Mouse (Mus musculus) heart, embryonic 13.5 days (tissue): ENCODE results near the gene Prcc. TPM values are rescaled to one million over a fixed set of nuclear protein-coding genes. Genes with fewer than 3 reads are reported as not detected.

Experiments used
- ATAC-seq: fragments of 200-750 bp; cut with Nextera tagmentation; 2 replicates; pipeline ENCODE4 v1.8.0; 2017; ENCODE audit warnings: moderate TSS enrichment; ENCODE audit not compliant: insufficient number of reproducible peaks, low FRiP score, low TSS enrichment; ENCODE audit errors: extremely low read depth
- H3K27ac ChIP-seq: fragments of 300-500 bp; sonication (generic); replicated peaks from 2 replicates; pipeline ENCODE4 v1.5.1; 2015; ENCODE audit warnings: moderate library complexity, mild to moderate bottlenecking, inconsistent platforms
- H3K27me3 ChIP-seq: fragments of 300-500 bp; sonication (generic); replicated peaks from 2 replicates; pipeline ENCODE4 v1.6.1; 2015; ENCODE audit warnings: mild to moderate bottlenecking, inconsistent platforms
- H3K36me3 ChIP-seq: fragments of 300-500 bp; sonication (generic); 2 replicates; pipeline ENCODE4 v1.6.1; 2015; ENCODE audit warnings: mild to moderate bottlenecking, inconsistent platforms
- H3K4me1 ChIP-seq: fragments of 300-500 bp; sonication (generic); 2 replicates; pipeline ENCODE4 v1.6.1; 2015; ENCODE audit warnings: inconsistent platforms
- H3K4me2 ChIP-seq: fragments of 300-500 bp; sonication (generic); 2 replicates; pipeline ENCODE4 v1.6.1; 2015; ENCODE audit warnings: inconsistent platforms, mild to moderate bottlenecking, moderate library complexity
- H3K4me3 ChIP-seq: fragments of 300-500 bp; sonication (generic); 2 replicates; pipeline ENCODE4 v1.5.1; 2015; ENCODE audit warnings: moderate library complexity, mild to moderate bottlenecking, inconsistent platforms
- H3K9ac ChIP-seq: fragments of 300-500 bp; sonication (generic); 2 replicates; pipeline ENCODE4 v1.6.1; 2015; ENCODE audit warnings: inconsistent platforms, mild to moderate bottlenecking, moderate library complexity
- H3K9me3 ChIP-seq: fragments of 300-500 bp; sonication (generic); 2 replicates; pipeline ENCODE4 v1.6.1; 2016; ENCODE audit warnings: inconsistent platforms
- WGBS: fragments of 180-500 bp; shearing (Covaris S2); methylation state at CpG from one replicate; pipeline ENCODE4 v1.1.7; 2015; ENCODE audit warnings: mixed read lengths; 5-methylcytosine and 5-hydroxymethylcytosine counted together
- polyA plus RNA-seq: library from polyadenylated mRNA; unstranded; fragments of >200 nt; fragmentation: Nextera tagmentation; extraction: Ambion mirVana; gene quantifications from 2 replicates; pipeline ENCODE4 v1.2.1, GENCODE M21; 2015

Gene Prcc
- 9.7 and 11.7 TPM in 2 replicates for polyA plus RNA-seq

DNA sequence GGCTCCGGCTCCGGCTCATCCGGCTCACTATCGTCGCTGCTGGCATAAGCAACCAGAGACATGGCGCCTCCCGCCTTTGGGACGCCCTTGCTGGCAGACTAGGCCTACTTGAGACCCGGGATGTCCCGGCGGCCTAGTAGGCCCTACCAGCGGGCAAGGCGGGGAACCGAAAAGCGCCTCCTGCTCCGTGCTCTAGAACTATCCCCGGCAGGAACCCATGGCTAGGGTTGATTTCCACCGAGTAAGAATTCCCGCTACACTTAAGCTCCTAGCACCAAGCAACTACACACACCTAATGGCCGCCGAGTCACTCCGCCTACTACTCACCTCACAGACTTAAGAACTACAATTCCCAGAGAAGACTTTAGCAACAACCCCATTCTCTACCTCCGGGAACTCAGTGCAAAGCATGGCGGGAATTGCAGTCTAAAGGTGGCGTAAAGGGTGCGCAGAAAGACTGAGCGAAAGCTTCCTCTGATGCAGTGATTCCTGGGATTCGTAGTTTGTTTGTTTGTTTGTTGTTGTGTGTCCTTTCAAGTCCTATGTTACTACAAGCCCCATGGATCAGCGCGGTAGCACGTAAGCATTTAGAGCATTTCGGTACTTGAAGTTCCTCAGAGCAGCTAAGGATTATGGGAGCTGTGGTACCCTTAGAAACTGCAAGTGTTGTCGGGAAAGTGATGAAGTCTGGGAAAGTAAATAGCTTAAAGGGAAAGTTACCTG, at the start of gene Prcc:
Gene Prcc (minus strand): TSS at position 328 of the 723 bp plus-strand sequence.
- H3K27ac ChIP-seq, result peak within 1 kb of the TSS; percentile 95
- peak within 1 kb of the TSS; percentile 98 for H3K9ac ChIP-seq
- peak within 1 kb of the TSS; percentile 97 for H3K4me2 ChIP-seq
- H3K27me3 ChIP-seq, result no peaks in the 10 kb centered on the region
- H3K9me3 ChIP-seq, result peaks cover 12% of the 10 kb centered on the region
- H3K36me3 ChIP-seq, result peaks cover 21% of the 10 kb centered on the region
- WGBS, result under 1% methylated on average over 33 of the region's 33 CpGs
- H3K4me1 ChIP-seq, result peaks cover 24% of the 10 kb centered on the region
- ATAC-seq, result peak; percentile 94
- peak within 1 kb of the TSS; percentile 85 for H3K4me3 ChIP-seq

DNA sequence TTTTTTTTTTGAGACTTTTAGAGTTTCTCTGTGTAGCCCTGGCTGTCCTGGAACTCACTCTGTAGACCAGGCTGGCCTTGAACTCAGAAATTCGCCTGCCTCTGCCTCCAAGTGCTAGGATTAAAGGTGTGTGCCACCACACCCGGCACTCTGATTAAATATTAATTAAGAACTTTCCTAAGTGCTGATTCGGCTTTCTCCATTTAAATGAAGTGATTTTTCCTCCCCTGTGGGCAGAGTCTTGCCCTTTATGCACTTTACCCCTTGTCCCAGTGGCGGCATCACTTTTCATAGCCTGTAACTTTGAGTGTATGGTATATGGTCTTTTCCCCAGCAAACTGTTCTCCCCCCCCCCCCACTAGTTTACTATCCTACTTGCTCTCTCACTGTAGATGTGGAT, 49.8 kb upstream of the Prcc start:
- Histone ChIP-seq H3K4me3 (no peak overlapping the region), H3K9ac (no peak overlapping the region), H3K36me3 (peaks cover 80% of the 10 kb centered on the region), H3K27ac (no peak overlapping the region), H3K4me1 (peaks cover 28% of the 10 kb centered on the region), H3K27me3 (no peaks in the 10 kb centered on the region), H3K4me2 (no peak overlapping the region), H3K9me3 (no peaks in the 10 kb centered on the region)
- ATAC-seq, result no peak
- WGBS, result 86% methylated on average over 4 of the region's 4 CpGs

DNA sequence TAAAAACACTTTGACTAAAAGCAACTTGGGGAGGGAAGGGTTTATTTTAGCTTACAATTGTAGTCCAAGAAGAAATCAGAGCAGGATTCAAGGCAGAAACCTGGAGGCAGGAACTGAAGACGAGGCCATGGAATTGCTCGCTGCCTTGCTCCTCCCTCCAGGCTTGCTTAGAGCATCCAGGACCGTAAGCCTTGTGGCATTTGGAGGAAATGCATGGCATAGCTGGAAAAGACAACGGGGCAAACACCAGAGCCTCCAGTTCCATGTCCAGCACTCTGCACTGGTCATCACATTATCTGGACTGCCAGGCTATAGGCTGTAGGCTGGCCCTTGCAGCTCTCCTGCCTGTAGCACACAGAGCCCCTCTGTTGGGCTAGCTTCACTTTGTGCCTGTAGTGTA, 49.1 kb upstream of the Prcc start:
- no peak overlapping the region for H3K4me3 ChIP-seq
- H3K4me1 ChIP-seq, result peaks cover 28% of the 10 kb centered on the region
- no peak for ATAC-seq
- H3K4me2 ChIP-seq, result no peak overlapping the region
- WGBS, result 57% methylated on average over 4 of the region's 4 CpGs
- no peak overlapping the region for H3K27ac ChIP-seq
- no peak overlapping the region for H3K9ac ChIP-seq
- no peaks in the 10 kb centered on the region for H3K27me3 ChIP-seq
- H3K9me3 ChIP-seq, result no peaks in the 10 kb centered on the region
- H3K36me3 ChIP-seq, result peaks cover 73% of the 10 kb centered on the region

DNA sequence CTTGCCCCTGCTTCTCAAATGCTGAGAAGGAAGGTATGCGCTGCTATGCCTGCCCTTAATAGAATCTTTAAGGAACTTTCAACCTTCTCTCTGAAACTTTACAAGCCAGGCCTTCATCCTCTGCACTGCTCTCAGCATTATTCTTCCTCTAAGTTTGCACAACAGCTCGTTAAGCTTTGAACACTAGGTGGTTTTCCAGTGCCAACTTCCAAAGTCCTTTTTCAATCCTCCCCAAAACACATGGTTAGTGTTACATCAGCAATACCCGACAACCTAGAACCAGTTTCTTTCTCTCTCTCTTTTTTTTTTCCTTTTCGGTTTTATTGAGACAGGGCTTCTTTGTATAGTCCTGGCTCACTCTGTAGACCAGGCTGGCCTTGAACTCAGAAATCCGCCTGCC, 48.6 kb upstream of the Prcc start:
- ATAC-seq, result no peak
- H3K9ac ChIP-seq, result no peak overlapping the region
- H3K27me3 ChIP-seq, result no peaks in the 10 kb centered on the region
- H3K9me3 ChIP-seq, result no peaks in the 10 kb centered on the region
- WGBS, result 84% methylated on average over 5 of the region's 5 CpGs
- peaks cover 33% of the 10 kb centered on the region for H3K4me1 ChIP-seq
- H3K27ac ChIP-seq, result no peak overlapping the region
- H3K4me2 ChIP-seq, result no peak overlapping the region
- H3K4me3 ChIP-seq, result no peak overlapping the region
- H3K36me3 ChIP-seq, result peaks cover 68% of the 10 kb centered on the region

DNA sequence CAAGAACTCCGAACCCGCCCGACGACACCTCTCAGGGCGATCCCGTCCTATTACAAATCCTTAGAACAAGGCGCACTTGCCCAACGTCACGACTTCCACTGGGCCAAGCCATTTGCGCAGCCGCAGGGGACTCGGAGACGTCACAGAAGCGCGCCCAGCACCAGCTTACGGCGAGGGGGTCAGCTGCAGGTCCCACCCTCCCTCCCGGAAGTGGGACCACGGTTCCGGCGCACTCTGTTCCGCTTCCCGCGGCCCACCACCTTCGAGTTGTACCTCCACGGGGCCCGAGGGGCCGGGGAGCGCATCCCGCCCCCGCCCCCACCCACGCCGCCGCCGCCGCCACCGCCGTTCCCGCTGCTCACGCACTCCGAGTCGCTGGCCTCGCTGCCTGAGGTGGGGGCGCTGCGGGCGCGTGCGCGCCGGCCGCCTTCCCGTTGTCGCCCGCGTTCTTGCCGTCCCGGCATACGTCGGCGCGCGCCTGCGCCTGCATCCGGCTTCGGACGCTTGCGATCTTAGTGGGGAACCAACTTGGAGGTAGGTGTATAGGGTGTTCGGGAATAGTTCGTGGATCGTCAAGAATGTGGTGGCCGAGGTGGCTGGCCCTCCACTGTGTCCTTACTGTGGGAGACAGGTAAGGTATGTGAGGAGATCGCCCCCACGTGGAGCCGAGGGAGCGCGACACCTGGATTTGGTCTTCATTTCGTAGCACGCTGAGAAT, 44.8 kb upstream of the Prcc start, which contains the start of the genes Isg20l2 and Rrnad1:
Gene Isg20l2 (plus strand): TSS at position 237 of the 718 bp plus-strand sequence.
Gene Rrnad1 (minus strand): TSS at position 640 of the 718 bp plus-strand sequence.
- ATAC-seq, result peak; percentile 89
- H3K27me3 ChIP-seq, result no peaks in the 10 kb centered on the region
- peak within 1 kb of the TSS; percentile 87 for H3K4me2 ChIP-seq
- under 1% methylated on average over 62 of the region's 78 CpGs for WGBS
- H3K27ac ChIP-seq, result peak within 1 kb of the TSS; percentile 87
- H3K4me1 ChIP-seq, result peaks cover 35% of the 10 kb centered on the region
- no peaks in the 10 kb centered on the region for H3K9me3 ChIP-seq
- peak within 1 kb of the TSS; percentile 97 for H3K4me3 ChIP-seq
- peaks cover 68% of the 10 kb centered on the region for H3K36me3 ChIP-seq
- peak within 1 kb of the TSS; percentile 98 for H3K9ac ChIP-seq

DNA sequence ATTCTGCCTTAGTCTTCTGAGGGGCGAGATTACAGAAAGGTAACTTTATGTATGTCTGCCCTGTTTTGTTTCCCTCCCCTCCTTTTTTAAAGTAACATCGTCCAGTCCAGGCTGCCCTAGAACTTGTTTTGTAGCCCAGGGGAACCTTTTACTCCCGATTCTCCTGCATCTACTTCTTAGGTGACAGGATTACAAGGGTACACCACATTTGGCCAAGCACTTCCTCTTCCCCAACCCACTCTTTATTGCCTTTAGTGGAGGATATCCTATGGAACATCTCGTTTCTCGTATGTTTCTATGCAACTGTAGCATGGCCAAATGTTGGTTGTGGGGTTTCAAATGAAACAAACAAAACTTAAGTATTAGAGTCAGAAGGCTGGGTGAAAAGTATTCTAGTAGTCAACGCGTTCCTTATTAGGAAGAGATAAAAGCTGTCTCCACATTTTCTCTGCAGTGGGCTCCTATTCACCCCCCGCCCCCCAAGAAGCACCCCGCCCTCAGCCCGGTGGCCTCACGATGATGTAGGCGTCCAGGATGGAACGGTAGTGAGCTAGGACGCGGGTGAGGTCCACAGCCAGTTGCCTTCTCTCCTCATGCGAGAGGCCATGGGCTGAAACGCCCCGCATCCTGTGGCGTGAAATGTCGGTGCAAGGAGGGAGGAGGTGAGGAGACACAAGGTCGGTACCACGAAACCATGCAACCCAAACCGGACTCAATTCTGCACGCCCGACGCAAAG, 44.1 kb upstream of the Prcc start:
- Histone ChIP-seq H3K4me3 (peak overlapping the region; percentile 97), H3K4me1 (peaks cover 35% of the 10 kb centered on the region), H3K9ac (peak overlapping the region; percentile 98), H3K4me2 (peak overlapping the region; percentile 87), H3K36me3 (peaks cover 71% of the 10 kb centered on the region), H3K9me3 (no peaks in the 10 kb centered on the region), H3K27ac (peak overlapping the region; percentile 87), H3K27me3 (no peaks in the 10 kb centered on the region)
- WGBS, result 5% methylated on average over 26 of the region's 26 CpGs
- ATAC-seq, result no peak

DNA sequence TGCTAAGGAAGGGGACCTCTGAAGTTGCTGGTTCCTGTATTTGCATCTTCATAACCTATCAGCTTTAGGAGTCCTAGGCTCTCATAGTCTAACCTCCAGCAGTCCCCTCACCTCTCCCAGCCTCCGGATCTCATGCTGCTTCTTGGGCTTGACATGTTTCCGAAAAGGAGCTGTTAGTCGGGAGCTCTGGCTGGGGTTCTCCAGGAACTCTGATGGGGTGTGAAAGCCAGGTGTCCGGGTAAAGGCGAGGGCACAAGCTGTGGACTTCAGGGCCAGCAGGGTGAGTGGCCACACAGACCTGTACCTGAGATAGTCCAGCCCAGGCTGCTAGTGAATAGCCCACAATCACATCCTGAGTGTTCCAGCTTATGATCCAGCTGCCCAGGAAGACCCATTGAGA, 42.0 kb upstream of the Prcc start:
- Histone ChIP-seq H3K4me1 (peaks cover 30% of the 10 kb centered on the region), H3K27ac (no peak overlapping the region), H3K4me3 (no peak overlapping the region), H3K36me3 (peaks cover 73% of the 10 kb centered on the region), H3K9me3 (no peaks in the 10 kb centered on the region), H3K27me3 (no peaks in the 10 kb centered on the region), H3K4me2 (no peak overlapping the region), H3K9ac (no peak overlapping the region)
- 80% methylated on average over 5 of the region's 5 CpGs for WGBS
- ATAC-seq, result no peak

DNA sequence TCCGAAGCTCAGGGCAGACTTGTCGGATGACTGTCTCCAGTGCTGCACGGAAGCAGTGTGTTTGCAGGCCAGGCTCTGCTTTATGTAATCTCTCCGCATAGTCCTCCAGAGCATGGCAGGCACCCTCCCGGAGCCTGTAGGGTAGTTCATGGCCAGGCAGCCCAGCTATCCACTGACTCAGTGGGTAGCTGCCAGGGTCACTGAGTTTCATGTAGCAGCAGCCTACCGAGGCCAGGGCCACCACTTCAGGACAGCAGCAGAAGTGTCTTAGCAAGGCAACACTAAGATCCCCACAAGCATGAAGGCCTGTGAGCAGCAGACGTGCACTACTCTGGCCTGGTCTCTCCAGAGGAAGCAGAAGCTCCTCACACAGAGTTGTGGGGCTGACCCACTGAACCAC, 39.6 kb upstream of the Prcc start:
- H3K9ac ChIP-seq, result no peak overlapping the region
- ATAC-seq, result no peak
- no peak overlapping the region for H3K27ac ChIP-seq
- H3K27me3 ChIP-seq, result no peaks in the 10 kb centered on the region
- WGBS, result 79% methylated on average over 7 of the region's 7 CpGs
- H3K4me2 ChIP-seq, result no peak overlapping the region
- peaks cover 22% of the 10 kb centered on the region for H3K4me1 ChIP-seq
- H3K36me3 ChIP-seq, result peaks cover 69% of the 10 kb centered on the region
- no peak overlapping the region for H3K4me3 ChIP-seq
- H3K9me3 ChIP-seq, result no peaks in the 10 kb centered on the region

DNA sequence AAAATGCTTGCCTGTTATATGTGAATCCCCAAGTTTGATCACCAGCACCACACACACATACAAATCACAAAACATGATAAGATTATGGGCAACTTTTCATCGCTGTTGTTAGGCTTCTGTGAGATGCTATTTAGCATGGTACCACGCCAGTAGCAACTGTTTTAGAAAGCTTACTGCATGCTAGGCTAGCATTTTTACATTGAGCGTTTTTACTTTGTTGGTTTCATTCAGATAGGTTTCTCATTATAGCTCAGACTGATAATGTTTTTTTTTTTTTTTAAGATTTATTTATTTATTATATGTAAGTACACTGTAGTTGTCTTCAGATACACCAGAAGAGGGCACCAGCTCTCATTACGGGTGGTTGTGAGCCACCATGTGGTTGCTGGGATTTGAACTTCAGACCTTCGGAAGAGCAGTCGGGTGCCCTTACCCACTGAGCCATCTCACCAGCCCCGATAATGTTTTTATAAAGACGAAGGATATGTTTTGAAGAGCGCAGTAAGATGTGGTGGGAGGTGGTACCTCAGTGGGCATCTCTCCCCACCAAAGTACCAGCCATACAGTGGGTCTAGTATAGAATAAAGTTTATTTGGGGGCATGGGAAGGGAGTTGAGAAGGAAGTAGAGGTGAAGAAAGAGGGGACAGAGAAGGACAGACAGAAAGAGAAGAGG, 35.0 kb upstream of the Prcc start:
- H3K9me3 ChIP-seq, result no peaks in the 10 kb centered on the region
- peaks cover 17% of the 10 kb centered on the region for H3K4me1 ChIP-seq
- H3K27me3 ChIP-seq, result no peaks in the 10 kb centered on the region
- ATAC-seq, result no peak
- H3K27ac ChIP-seq, result no peak overlapping the region
- 57% methylated on average over 9 of the region's 9 CpGs for WGBS
- H3K4me3 ChIP-seq, result peak overlapping the region; percentile 80
- peak overlapping the region; percentile 89 for H3K4me2 ChIP-seq
- H3K36me3 ChIP-seq, result peaks cover 61% of the 10 kb centered on the region
- peak overlapping the region; percentile 92 for H3K9ac ChIP-seq

DNA sequence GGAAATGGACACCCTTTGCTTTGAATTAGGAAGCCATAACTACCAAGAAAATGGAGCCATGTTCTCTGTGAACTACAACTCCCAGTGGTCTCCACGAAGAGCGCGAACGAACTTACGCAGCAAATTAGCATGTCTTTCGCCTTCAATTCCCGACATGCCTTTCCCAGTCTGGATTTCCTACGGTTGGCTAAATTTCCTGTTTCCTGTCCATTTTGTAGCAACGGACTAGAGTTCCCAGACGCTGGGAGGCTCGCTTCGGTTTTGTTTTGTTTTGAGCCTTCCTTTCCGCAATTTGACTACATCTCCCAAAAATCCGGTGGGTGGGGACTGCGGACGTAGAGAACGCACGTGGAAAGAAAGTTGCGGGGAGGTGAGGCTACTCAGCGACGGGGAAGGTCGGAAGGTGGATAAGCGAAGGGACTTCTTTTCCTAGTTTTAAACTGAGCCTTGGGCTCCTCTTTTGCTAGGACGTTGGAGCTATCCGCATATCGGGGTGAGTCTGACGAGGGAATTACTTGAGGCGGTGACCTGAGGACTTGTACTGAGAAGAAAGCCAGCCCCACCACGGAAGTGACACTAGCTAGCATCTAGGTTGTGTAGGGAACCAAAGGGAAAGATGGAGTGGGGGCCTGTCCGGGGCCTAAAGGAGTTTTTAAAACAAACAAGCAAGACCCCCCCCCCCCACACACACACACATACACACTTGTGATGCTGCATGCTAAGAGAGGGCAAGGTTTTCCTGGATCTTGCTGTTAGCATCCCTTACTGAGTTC, 34.1 kb upstream of the Prcc start, which contains the start of gene Mrpl24:
Gene Mrpl24 (plus strand): TSS at position 171 of the 773 bp plus-strand sequence.
- peak within 1 kb of the TSS; percentile 89 for H3K27ac ChIP-seq
- peaks cover 17% of the 10 kb centered on the region for H3K4me1 ChIP-seq
- H3K9me3 ChIP-seq, result no peaks in the 10 kb centered on the region
- H3K4me3 ChIP-seq, result peak within 1 kb of the TSS; percentile 80
- peaks cover 61% of the 10 kb centered on the region for H3K36me3 ChIP-seq
- H3K9ac ChIP-seq, result peak within 1 kb of the TSS; percentile 92
- WGBS, result under 1% methylated on average over 30 of the region's 30 CpGs
- H3K4me2 ChIP-seq, result peak within 1 kb of the TSS; percentile 89
- peak; percentile 70 for ATAC-seq
- H3K27me3 ChIP-seq, result no peaks in the 10 kb centered on the region
